Mouse (Mus musculus) right cerebral cortex, postnatal 10 days (tissue): ENCODE measurements around the gene P4ha1.
A peak's percentile ranks its signal among the peaks of the same experiment; 100 is the strongest.
"Not testable (repeated sequence)": the region's sequence is repeated elsewhere in the genome, so short reads cannot be mapped to it uniquely, and the experiment has no call there.

Experiments used
- DNase-seq, 2 experiments: peaks; one replicate each; pipeline ENCODE4 v3.0.0; 2021; ENCODE audit warnings: low spot score in 2 of 2

P4ha1 gene

GRCm38 (mm10) chr10:59368729-59369128 is 45.6 kb downstream of the P4ha1 start:
- no peak for DNase-seq

GRCm38 (mm10) chr10:59369426-59369825 is 46.3 kb downstream of the P4ha1 start:
- no peak for DNase-seq

- DNase-seq: no peak
Observed at GRCm38 (mm10) chr10:59377906-59378305, 54.8 kb downstream of the P4ha1 start.

GRCm38 (mm10) chr10:59378728-59379127 is 55.6 kb downstream of the P4ha1 start:
- no peak for DNase-seq

- DNase-seq: no peak
Observed at GRCm38 (mm10) chr10:59379927-59380326, 56.8 kb downstream of the P4ha1 start.

- DNase-seq: no peak
Observed at GRCm38 (mm10) chr10:59380411-59380821, 57.3 kb downstream of the P4ha1 start.

GRCm38 (mm10) chr10:59381563-59381962 is 58.5 kb downstream of the P4ha1 start:
- DNase-seq: not testable (repeated sequence)

- peak; percentile 68 to 70 for DNase-seq
Observed at GRCm38 (mm10) chr10:59386951-59387350, 63.9 kb downstream of the P4ha1 start.

- DNase-seq: no peak
Observed at GRCm38 (mm10) chr10:59389652-59390051, 66.6 kb downstream of the P4ha1 start.

GRCm38 (mm10) chr10:59391907-59392306 is 68.8 kb downstream of the P4ha1 start:
- DNase-seq: no peak

GRCm38 (mm10) chr10:59395461-59395860 is 72.4 kb downstream of the P4ha1 start, which contains the start of gene Gm10273:
Gene Gm10273, plus strand, starts transcription at chr10:59395632.
- DNase-seq: not testable (repeated sequence)

- DNase-seq: no peak
Observed at GRCm38 (mm10) chr10:59402899-59403792, 80.0 kb downstream of the P4ha1 start, which contains the start of gene Pla2g12b. Gene Pla2g12b, plus strand, starts transcription at chr10:59403660.

- no peak for DNase-seq
Observed at GRCm38 (mm10) chr10:59403793-59404149, 80.7 kb downstream of the P4ha1 start.

- DNase-seq: no peak
Observed at GRCm38 (mm10) chr10:59408499-59408898, 85.4 kb downstream of the P4ha1 start.

- DNase-seq: no peak
Observed at GRCm38 (mm10) chr10:59410264-59410663, 87.2 kb downstream of the P4ha1 start.

- DNase-seq: no peak
Observed at GRCm38 (mm10) chr10:59413711-59414110, 90.6 kb downstream of the P4ha1 start.

- DNase-seq: no peak
Observed at GRCm38 (mm10) chr10:59416623-59417022, 93.5 kb downstream of the P4ha1 start.

- no peak for DNase-seq
Observed at GRCm38 (mm10) chr10:59419516-59419915, 96.4 kb downstream of the P4ha1 start.
